Mouse (Mus musculus): ENCODE results near the gene Rnf167. TPM values are rescaled to one million over a fixed set of nuclear protein-coding genes. Genes with fewer than 3 reads are reported as not detected.

Gene Rnf167
- polyA plus RNA-seq, 1 experiment: 125 TPM

GRCm38 (mm10) chr11:70654198-70654922 lies 7.3 kb downstream of the Rnf167 start, which contains the start of gene Pfn1:
TSS of gene Pfn1 (minus strand) at chr11:70654644.
- peak in 1 of 2 experiments; percentile 72 for DNase-seq (ENCODE audit: extremely low spot score in 1 of 2, low spot score in 1 of 2)

- peak in 1 of 2 experiments; percentile 72 for DNase-seq (ENCODE audit: extremely low spot score in 1 of 2, low spot score in 1 of 2)
Observed at GRCm38 (mm10) chr11:70654923-70655570, 8.0 kb downstream of the Rnf167 start.

- DNase-seq (ENCODE audit: extremely low spot score in 1 of 2, low spot score in 1 of 2): no peak
Observed at GRCm38 (mm10) chr11:70655571-70656455, 8.8 kb downstream of the Rnf167 start.

- no peak for DNase-seq (ENCODE audit: extremely low spot score in 1 of 2, low spot score in 1 of 2)
Observed at GRCm38 (mm10) chr11:70656456-70656927, 9.5 kb downstream of the Rnf167 start.

GRCm38 (mm10) chr11:70656964-70657363 lies 9.9 kb downstream of the Rnf167 start, which contains the start of gene Eno3:
TSS of gene Eno3 (plus strand) at chr11:70657202.
- DNase-seq (ENCODE audit: extremely low spot score in 1 of 2, low spot score in 1 of 2): no peak

GRCm38 (mm10) chr11:70657573-70657972 lies 10.5 kb downstream of the Rnf167 start:
- no peak for DNase-seq (ENCODE audit: extremely low spot score in 1 of 2, low spot score in 1 of 2)

GRCm38 (mm10) chr11:70657991-70658390 lies 11.0 kb downstream of the Rnf167 start:
- DNase-seq (ENCODE audit: extremely low spot score in 1 of 2, low spot score in 1 of 2): no peak

GRCm38 (mm10) chr11:70658521-70658920 lies 11.5 kb downstream of the Rnf167 start:
- no peak for DNase-seq (ENCODE audit: extremely low spot score in 1 of 2, low spot score in 1 of 2)

- DNase-seq (ENCODE audit: extremely low spot score in 1 of 2, low spot score in 1 of 2): no peak
Observed at GRCm38 (mm10) chr11:70658942-70659341, 11.9 kb downstream of the Rnf167 start.

- DNase-seq (ENCODE audit: extremely low spot score in 1 of 2, low spot score in 1 of 2): no peak
Observed at GRCm38 (mm10) chr11:70660571-70660970, 13.5 kb downstream of the Rnf167 start.

GRCm38 (mm10) chr11:70663101-70663500 lies 16.1 kb downstream of the Rnf167 start:
- no peak for DNase-seq (ENCODE audit: extremely low spot score in 1 of 2, low spot score in 1 of 2)

GRCm38 (mm10) chr11:70663957-70664356 lies 16.9 kb downstream of the Rnf167 start:
- DNase-seq (ENCODE audit: extremely low spot score in 1 of 2, low spot score in 1 of 2): no peak

- DNase-seq (ENCODE audit: extremely low spot score in 1 of 2, low spot score in 1 of 2): no peak
Observed at GRCm38 (mm10) chr11:70664741-70665140, 17.7 kb downstream of the Rnf167 start.

GRCm38 (mm10) chr11:70666687-70667086 lies 19.7 kb downstream of the Rnf167 start:
- no peak for DNase-seq (ENCODE audit: extremely low spot score in 1 of 2, low spot score in 1 of 2)

- DNase-seq (ENCODE audit: extremely low spot score in 1 of 2, low spot score in 1 of 2): no peak
Observed at GRCm38 (mm10) chr11:70667271-70668150, 20.5 kb downstream of the Rnf167 start.

- no peak for DNase-seq (ENCODE audit: extremely low spot score in 1 of 2, low spot score in 1 of 2)
Observed at GRCm38 (mm10) chr11:70668335-70668770, 21.3 kb downstream of the Rnf167 start.

- DNase-seq (ENCODE audit: extremely low spot score in 1 of 2, low spot score in 1 of 2): peak; percentile 99 to 100
Observed at GRCm38 (mm10) chr11:70668771-70669505, 21.9 kb downstream of the Rnf167 start, which contains the start of gene Spag7. TSS of gene Spag7 (minus strand) at chr11:70669416.

- peak in 1 of 2 experiments; percentile 70 for DNase-seq (ENCODE audit: extremely low spot score in 1 of 2, low spot score in 1 of 2)
Observed at GRCm38 (mm10) chr11:70669582-70670345, 22.7 kb downstream of the Rnf167 start.

Measured in frontal cortex, adult 2 months (tissue).